Mouse (Mus musculus) frontal cortex, postnatal 25 days (tissue): Measurements from ENCODE around the gene Rap2a.

Experiments used
- DNase-seq, 2 experiments: peaks; one replicate each; pipeline ENCODE4 v3.0.0; 2022; ENCODE audit warnings: low spot score in 2 of 2

Gene Rap2a

DNA sequence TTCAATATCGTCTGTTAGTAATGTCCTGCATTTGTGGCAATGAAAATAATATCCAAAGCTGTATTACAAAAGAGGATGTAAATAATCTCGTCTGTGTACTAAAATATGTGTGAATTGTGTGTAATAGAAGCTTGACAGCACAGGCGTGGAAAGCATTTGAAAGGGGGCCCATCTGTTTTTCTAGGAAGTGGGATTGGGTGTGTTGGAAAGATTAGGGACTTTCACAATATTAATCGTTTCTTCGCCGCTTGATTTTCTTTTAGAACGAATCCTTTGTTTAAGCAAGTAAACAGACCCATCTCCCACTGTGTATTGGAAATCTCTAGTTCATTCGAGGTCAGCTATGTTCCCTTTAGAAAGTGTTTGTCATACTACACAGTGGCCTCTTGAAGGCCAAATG, 64.2 kb downstream of the Rap2a start:
- DNase-seq = no peak

DNA sequence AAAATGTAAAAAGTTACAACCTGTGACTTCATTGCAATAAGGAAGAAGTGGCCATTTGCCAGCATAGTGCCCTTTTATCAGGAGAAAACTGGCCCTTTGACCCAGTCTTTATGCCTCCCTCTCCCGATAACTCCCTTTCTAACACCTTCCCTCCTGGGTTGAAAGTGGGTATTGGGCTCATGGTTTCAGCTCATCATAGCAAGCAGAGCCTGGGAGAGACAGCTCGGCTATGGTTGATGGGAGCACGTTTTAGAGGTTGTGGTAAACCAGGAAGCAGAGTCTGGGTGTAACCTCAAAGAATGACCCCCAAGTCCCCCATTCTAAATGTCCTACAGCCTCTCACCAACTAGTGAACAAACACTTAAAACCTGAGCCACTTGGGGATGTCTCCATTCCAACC, 64.7 kb downstream of the Rap2a start:
- DNase-seq = no peak

DNA sequence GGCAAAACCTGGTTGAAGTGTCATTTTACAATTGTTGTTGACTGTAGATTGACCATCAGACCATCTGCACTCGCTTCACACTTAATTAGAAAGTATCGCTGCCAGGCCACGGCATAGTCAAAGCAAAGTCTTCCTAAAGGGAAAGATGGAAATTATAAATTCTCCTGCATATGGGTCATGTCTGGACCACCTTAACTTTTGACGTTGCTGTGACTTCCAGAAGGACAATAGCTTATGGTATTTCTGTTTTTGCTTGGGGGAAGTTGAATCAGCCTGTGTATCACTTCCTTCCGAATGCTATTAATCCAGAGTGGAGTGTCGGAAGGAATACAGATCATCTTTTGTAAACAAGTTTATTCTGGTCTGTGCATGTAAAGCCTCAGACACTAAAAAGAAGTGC, 65.6 kb downstream of the Rap2a start:
- DNase-seq = no peak

DNA sequence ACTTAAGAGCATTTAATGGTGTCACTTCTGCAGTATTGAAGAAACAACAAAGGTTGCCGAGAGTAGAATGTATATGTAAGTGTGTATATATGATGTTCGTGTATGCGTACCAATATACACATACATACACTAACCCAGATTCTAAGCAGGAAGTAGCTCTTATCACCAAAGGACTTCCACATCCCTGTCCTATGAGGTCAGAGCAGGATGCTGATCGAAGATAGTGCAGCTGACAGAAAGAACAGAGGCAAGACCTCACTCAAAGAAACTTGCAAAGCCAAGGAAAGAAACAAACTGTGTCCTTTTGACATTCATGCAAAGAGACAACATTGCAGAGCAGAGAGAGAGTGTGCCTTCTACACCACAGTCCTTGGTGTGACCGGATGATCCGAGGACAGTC, 66.3 kb downstream of the Rap2a start:
- DNase-seq = no peak

DNA sequence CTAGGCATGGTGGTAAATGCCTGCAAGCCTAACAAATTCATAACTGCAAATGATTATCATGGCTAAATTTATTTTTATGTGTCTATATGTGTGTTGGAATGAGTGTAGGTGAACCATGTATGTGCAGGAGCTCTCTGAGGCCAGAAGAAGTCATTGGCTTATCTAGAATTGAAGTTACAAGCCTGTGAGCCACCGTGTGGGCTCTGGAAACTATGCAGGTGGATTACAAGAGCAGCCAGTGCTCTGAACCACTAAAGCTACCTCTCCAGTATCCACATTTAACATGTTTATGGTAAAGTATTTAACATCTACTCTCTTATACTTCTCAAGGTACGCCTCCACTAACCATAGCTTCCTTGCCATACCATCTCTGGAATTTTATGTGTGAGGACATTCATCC, 66.7 kb downstream of the Rap2a start:
- DNase-seq = no peak
